Mouse (Mus musculus): ENCODE results near the gene Slc19a1.

Gene Slc19a1

GRCm38 (mm10) chr10:77091538-77092097, 59.6 kb downstream of the Slc19a1 start:
- DNase-seq (ENCODE audit: extremely low read depth, insufficient read length, low spot score), result no peak

- no peak for DNase-seq (ENCODE audit: extremely low read depth, insufficient read length, low spot score)
Measured at GRCm38 (mm10) chr10:77093817-77094216, 61.8 kb downstream of the Slc19a1 start.

GRCm38 (mm10) chr10:77095666-77096065, 63.6 kb downstream of the Slc19a1 start:
- no peak for DNase-seq (ENCODE audit: extremely low read depth, insufficient read length, low spot score)

GRCm38 (mm10) chr10:77097006-77097889, 65.2 kb downstream of the Slc19a1 start:
- peak; percentile 29 for DNase-seq (ENCODE audit: extremely low read depth, insufficient read length, low spot score)

- peak; percentile 70 for DNase-seq (ENCODE audit: extremely low read depth, insufficient read length, low spot score)
Measured at GRCm38 (mm10) chr10:77097890-77098200, 65.8 kb downstream of the Slc19a1 start.

- DNase-seq (ENCODE audit: extremely low read depth, insufficient read length, low spot score), result peak; percentile 62
Measured at GRCm38 (mm10) chr10:77098619-77099018, 66.6 kb downstream of the Slc19a1 start.

- no peak for DNase-seq (ENCODE audit: extremely low read depth, insufficient read length, low spot score)
Measured at GRCm38 (mm10) chr10:77099777-77100176, 67.7 kb downstream of the Slc19a1 start.

- no peak for DNase-seq (ENCODE audit: extremely low read depth, insufficient read length, low spot score)
Measured at GRCm38 (mm10) chr10:77103689-77104088, 71.6 kb downstream of the Slc19a1 start.

GRCm38 (mm10) chr10:77104327-77104726, 72.3 kb downstream of the Slc19a1 start:
- no peak for DNase-seq (ENCODE audit: extremely low read depth, insufficient read length, low spot score)

- DNase-seq (ENCODE audit: extremely low read depth, insufficient read length, low spot score), result no peak
Measured at GRCm38 (mm10) chr10:77108106-77108505, 76.1 kb downstream of the Slc19a1 start.

GRCm38 (mm10) chr10:77110010-77110409, 78.0 kb downstream of the Slc19a1 start:
- no peak for DNase-seq (ENCODE audit: extremely low read depth, insufficient read length, low spot score)

Data from 3134 (cell line).